ENCODE assay signal across 18 mouse cellular contexts in the genomic region with DNA sequence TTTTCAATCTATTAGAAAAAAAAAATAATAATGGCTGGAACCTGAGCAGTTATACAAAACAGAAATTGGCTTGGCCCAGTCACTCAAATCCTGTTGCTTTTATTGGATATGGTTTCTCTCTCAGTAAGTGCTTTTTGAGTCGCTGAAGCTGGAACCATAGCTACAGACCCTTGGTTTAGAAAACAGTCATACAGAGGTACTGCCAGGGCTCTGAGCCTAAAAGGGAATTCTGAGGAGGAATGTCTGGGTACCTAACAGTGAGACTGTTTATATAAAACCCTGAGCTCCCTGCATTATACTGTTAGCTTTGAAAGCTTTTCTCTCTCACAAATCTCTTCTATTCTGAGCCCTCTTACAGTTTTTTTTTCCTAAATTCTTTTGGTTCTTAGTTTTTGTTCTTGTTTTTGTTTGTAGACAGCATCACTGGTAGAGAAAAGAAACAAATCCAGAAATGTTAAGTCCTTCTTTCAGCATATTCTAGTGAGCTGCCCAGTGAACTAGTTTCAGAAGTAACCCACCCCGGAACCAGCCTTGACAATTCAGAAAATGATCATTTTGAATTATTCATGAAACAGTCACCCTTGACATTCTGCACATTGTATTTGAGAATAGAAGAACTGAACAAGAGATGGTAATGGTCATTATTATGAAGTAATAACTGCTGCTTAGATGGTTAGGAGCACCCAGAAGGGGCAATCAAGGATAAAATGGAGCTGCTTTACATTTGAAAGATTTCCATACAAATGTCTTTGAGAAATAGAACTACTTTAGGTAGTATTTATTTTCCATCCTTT.
DNase-seq lines count a peak whose midpoint lies in the region; ATAC-seq and TF ChIP-seq lines count a peak whose summit lies in the region.
"Had no signal": no experiment of that assay in that cellular context is flagged by ENCODE, and none has a peak within 500 bp of the region (broad histone marks: within the 10 kb centered on the region; RNA-seq: fewer than 3 reads in every experiment).

No protein-coding gene starts in this region.

- H3K9me3 ChIP-seq in hindbrain, postnatal 0 days (ENCODE audit: low read length) = no peaks in the 10 kb centered on the region
- H3K9me3 ChIP-seq in hindbrain, embryonic 16.5 days (ENCODE audit: control insufficient read depth, low read length) = no peaks in the 10 kb centered on the region
- H3K9me3 ChIP-seq in embryonic facial prominence, embryonic 14.5 days (ENCODE audit: control insufficient read depth, low read length) = no peaks in the 10 kb centered on the region
- H3K9me3 ChIP-seq: liver, embryonic 12.5 days; stomach, embryonic 15.5 days had no signal

- no peak for TF ChIP-seq POLR2A in brain, embryonic 14.5 days (IDR thresholded peaks at IDR 0.05; ENCODE audit: borderline replicate concordance, extremely low read depth, insufficient read depth, insufficient read length, poor library complexity, severe bottlenecking)

- H3K27me3 ChIP-seq in hindbrain, postnatal 0 days (ENCODE audit: insufficient read depth, low read length) = no peaks in the 10 kb centered on the region
- no peaks in the 10 kb centered on the region for H3K27me3 ChIP-seq in hindbrain, embryonic 16.5 days (replicated peaks; ENCODE audit: control insufficient read depth, insufficient read depth, low read length)
- H3K27me3 ChIP-seq in embryonic facial prominence, embryonic 14.5 days (replicated peaks; ENCODE audit: control insufficient read depth, insufficient read depth, low read length) = no peaks in the 10 kb centered on the region
- H3K27me3 ChIP-seq: liver, embryonic 12.5 days; stomach, embryonic 15.5 days had no signal

- H3K27ac ChIP-seq in hindbrain, postnatal 0 days = no peak overlapping the region
- no peak overlapping the region for H3K27ac ChIP-seq in hindbrain, embryonic 16.5 days (ENCODE audit: low read depth, low read length)
- no peak overlapping the region for H3K27ac ChIP-seq in embryonic facial prominence, embryonic 14.5 days (replicated peaks; ENCODE audit: low read depth, low read length)
- H3K27ac ChIP-seq: layer of hippocampus, adult 2 months; liver, embryonic 12.5 days; stomach, embryonic 15.5 days had no signal

- no peaks in the 10 kb centered on the region for H3K36me3 ChIP-seq in hindbrain, postnatal 0 days (ENCODE audit: insufficient read depth, low read length)
- H3K36me3 ChIP-seq in hindbrain, embryonic 16.5 days (ENCODE audit: control insufficient read depth, insufficient read depth, low read length) = no peaks in the 10 kb centered on the region
- no peaks in the 10 kb centered on the region for H3K36me3 ChIP-seq in embryonic facial prominence, embryonic 14.5 days (ENCODE audit: control insufficient read depth, insufficient read depth, low read length)
- H3K36me3 ChIP-seq: liver, embryonic 12.5 days; stomach, embryonic 15.5 days had no signal

- H3K9ac ChIP-seq in hindbrain, postnatal 0 days (replicated peaks; ENCODE audit: low read length) = no peak overlapping the region
- no peak overlapping the region for H3K9ac ChIP-seq in hindbrain, embryonic 16.5 days (ENCODE audit: low read depth, low read length)
- H3K9ac ChIP-seq in embryonic facial prominence, embryonic 14.5 days (ENCODE audit: low read depth, low read length) = no peak overlapping the region
- H3K9ac ChIP-seq: liver, embryonic 12.5 days; stomach, embryonic 15.5 days had no signal

- no peak for ATAC-seq in hindbrain, postnatal 0 days
- no peak for ATAC-seq in hindbrain, embryonic 16.5 days
- ATAC-seq in embryonic facial prominence, embryonic 14.5 days (ENCODE audit: low read depth) = no peak
- ATAC-seq in granulocyte monocyte progenitor cell, adult 5-6 weeks (replicated peaks; ENCODE audit: poor library complexity, severe bottlenecking) = no peak
- ATAC-seq: liver, embryonic 12.5 days had no signal

- no peaks in the 10 kb centered on the region for H3K4me1 ChIP-seq in hindbrain, postnatal 0 days (ENCODE audit: insufficient read depth, low read length)
- H3K4me1 ChIP-seq in hindbrain, embryonic 16.5 days (ENCODE audit: control insufficient read depth, insufficient read depth, low read depth, low read length) = no peaks in the 10 kb centered on the region
- H3K4me1 ChIP-seq in embryonic facial prominence, embryonic 14.5 days (ENCODE audit: control insufficient read depth, insufficient read depth, low read length) = no peaks in the 10 kb centered on the region
- H3K4me1 ChIP-seq: liver, embryonic 12.5 days; stomach, embryonic 15.5 days had no signal

- 52% methylated on average over 2 of the region's 2 CpGs for WGBS in hindbrain, postnatal 0 days
- WGBS in hindbrain, embryonic 16.5 days = 48% methylated on average over 2 of the region's 2 CpGs
- WGBS in embryonic facial prominence, embryonic 14.5 days = 61% methylated on average over 2 of the region's 2 CpGs

- no peak overlapping the region for H3K4me3 ChIP-seq in hindbrain, postnatal 0 days (ENCODE audit: low read length)
- H3K4me3 ChIP-seq in hindbrain, embryonic 16.5 days (ENCODE audit: low read length) = no peak overlapping the region
- H3K4me3 ChIP-seq in embryonic facial prominence, embryonic 14.5 days (ENCODE audit: low read depth, low read length) = no peak overlapping the region
- H3K4me3 ChIP-seq: layer of hippocampus, adult 2 months; liver, embryonic 12.5 days; stomach, embryonic 15.5 days had no signal

- TF ChIP-seq CTCF in hindbrain, postnatal 0 days (IDR thresholded peaks at IDR 0.05; ENCODE audit: low read depth) = no peak
- TF ChIP-seq CTCF in brain, embryonic 14.5 days (IDR thresholded peaks at IDR 0.05; ENCODE audit: borderline replicate concordance, extremely low read depth, insufficient read depth, insufficient read length) = no peak

- DNase-seq in hindbrain, postnatal 0 days (ENCODE audit: low spot score) = peak; percentile 9
- peak; percentile 76 for DNase-seq in brain, embryonic 14.5 days (ENCODE audit: low read depth)
- peak; percentile 66 for DNase-seq in embryonic facial prominence, embryonic 14.5 days (ENCODE audit: low spot score)
- peak; percentile 24 for DNase-seq in forelimb bud, embryonic 11.5 days (ENCODE audit: low read depth, low spot score)
- no peak for DNase-seq in T-cell, adult 2 months (ENCODE audit: low spot score)
- DNase-seq: adrenal gland, postnatal 14 days; cerebellum, adult 2 months; gastrocnemius, postnatal 10 days; kidney, adult 11 months; kidney, postnatal 10 days; lung, adult 2 months; thymus, adult 18-20 months; thymus, postnatal 4 days had no signal

- H3K4me2 ChIP-seq in hindbrain, postnatal 0 days (ENCODE audit: low read depth, low read length) = no peak overlapping the region
- H3K4me2 ChIP-seq in hindbrain, embryonic 16.5 days (ENCODE audit: low read length) = no peak overlapping the region
- H3K4me2 ChIP-seq in embryonic facial prominence, embryonic 14.5 days (ENCODE audit: low read depth, low read length) = no peak overlapping the region
- H3K4me2 ChIP-seq: liver, embryonic 12.5 days; stomach, embryonic 15.5 days had no signal
